Mouse (Mus musculus): ENCODE results near the gene Pik3cd. TPM values are rescaled to one million over a fixed set of nuclear protein-coding genes. Genes with fewer than 3 reads are reported as not detected.

The Pik3cd gene
- total and polyA plus RNA-seq, 3 experiments, result 57.0 to 95.0 (median 72.1) TPM

DNA sequence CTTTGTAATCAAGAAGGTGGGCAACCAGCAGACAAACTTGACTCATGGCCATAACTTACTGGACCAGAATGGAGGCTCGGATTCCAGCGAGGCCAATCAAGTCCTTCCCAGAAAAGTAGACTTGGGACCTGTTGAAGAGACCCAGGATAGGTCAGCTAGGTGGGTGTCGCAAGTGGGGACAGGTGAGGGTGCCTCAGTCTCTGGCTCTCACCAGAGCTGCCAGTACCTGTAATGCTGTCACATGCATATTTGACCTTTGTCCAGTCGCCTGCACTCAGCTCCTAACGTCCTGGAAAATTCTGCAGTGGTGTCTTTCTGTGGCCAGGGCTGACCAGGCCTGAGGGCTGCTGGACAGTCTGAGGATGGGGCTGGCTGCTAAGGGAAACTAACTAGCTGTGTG lies 9.1 kb upstream of the Pik3cd start:
- no peak overlapping the region for H3K9ac ChIP-seq (ENCODE audit: insufficient read depth, low read depth)
- dilution Hi-C loops (cut with MboI; ENCODE audit: extremely low pct_ligation_motif_present, extremely low pct_unique_long_range_greater_than_20kb, low sequenced_read_pairs), result no loop called here

DNA sequence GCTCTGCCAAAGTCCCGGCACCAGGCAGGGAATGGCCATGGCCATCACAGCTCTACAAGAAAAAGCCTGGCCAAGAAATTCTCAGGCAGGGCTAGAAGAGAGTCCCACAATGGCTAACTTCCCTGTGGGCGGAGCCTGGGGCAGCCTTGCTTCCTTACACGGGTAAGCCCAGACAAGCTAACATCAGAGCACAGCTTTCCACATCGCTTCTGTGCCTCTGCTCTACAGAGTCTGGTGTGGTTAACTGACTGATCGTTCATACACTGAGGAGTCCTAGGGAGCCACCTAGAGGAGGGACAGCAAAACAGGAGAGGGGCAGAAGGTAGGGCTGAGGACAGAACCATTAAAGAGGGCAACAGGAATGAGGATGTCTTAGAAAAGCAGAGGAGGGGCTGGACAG lies 8.1 kb upstream of the Pik3cd start:
- Histone ChIP-seq H3K4me1 (ENCODE audit: control insufficient read depth in 1 of 2, insufficient read depth in 2 of 2) (peaks cover 0 to 41% of the 10 kb centered on the region in 2 experiments; a peak in 3 of 4 replicates), H3K27ac (ENCODE audit: insufficient read depth, low read depth) (no peak overlapping the region; the same call in 1 of the 2 replicates), H3K9ac (ENCODE audit: insufficient read depth, low read depth) (no peak overlapping the region), H3K4me3 (replicated peaks in 1 of 3; ENCODE audit: low read depth in 2 of 3, low read length in 2 of 3, poor library complexity in 1 of 3) (no peak overlapping the region), H3K79me2 (replicated peaks; ENCODE audit: control insufficient read depth, extremely low read depth, insufficient read depth, poor library complexity, severe bottlenecking) (0 out of 2 replicates have a peak, but pooled peaks cover 2% of the 10 kb centered on the region), H3K4me2 (ENCODE audit: insufficient read depth, low read depth, poor library complexity, severe bottlenecking) (peak overlapping the region; percentile 25; the same call in 1 of the 2 replicates), H3K27me3 (replicated peaks) (no peaks in the 10 kb centered on the region), H3K9me3 (replicated peaks; ENCODE audit: low read length) (peaks cover 3% of the 10 kb centered on the region), H3K36me3 (replicated peaks in 1 of 2; ENCODE audit: control insufficient read depth in 1 of 2, insufficient read depth in 1 of 2, low read length in 1 of 2) (peaks cover 5 to 47% of the 10 kb centered on the region in 2 experiments)
- 0 out of 2 replicates have a peak, but pooled peaks have one; percentile 6 for TF ChIP-seq ETS1 (conservative IDR thresholded peaks at IDR 0.05; ENCODE audit: low read depth, low read length)
- TF ChIP-seq SMC3 (IDR thresholded peaks at IDR 0.05; ENCODE audit: low read depth, low read length), result peak; percentile 96
- TF ChIP-seq SIN3A (IDR thresholded peaks at IDR 0.05; ENCODE audit: low read length), result peak; percentile 54; the same call in 1 of the 2 replicates
- no peak for TF ChIP-seq POLR2AphosphoS2 (IDR thresholded peaks at IDR 0.05; ENCODE audit: low read depth, low read length)
- TF ChIP-seq CTCF (conservative IDR thresholded peaks at IDR 0.05 in 1 of 2, IDR thresholded peaks at IDR 0.05 in 1 of 2; ENCODE audit: low read depth in 2 of 2, low read length in 2 of 2), result peak in 1 of 2 experiments; percentile 96; a peak in 3 of 4 replicates
- peak; percentile 62; the same call in 1 of the 2 replicates for TF ChIP-seq IRF4 (IDR thresholded peaks at IDR 0.05; ENCODE audit: low read depth, low read length)
- TF ChIP-seq USF2 (conservative IDR thresholded peaks at IDR 0.05; ENCODE audit: low read depth, low read length), result no peak
- peak; percentile 17; the same call in 1 of the 2 replicates for TF ChIP-seq NRF1 (IDR thresholded peaks at IDR 0.05; ENCODE audit: low read depth, low read length)
- TF ChIP-seq PAX5 (IDR thresholded peaks at IDR 0.05; ENCODE audit: low read length), result no peak
- TF ChIP-seq MAZ (IDR thresholded peaks at IDR 0.05; ENCODE audit: low read depth, low read length), result 0 out of 2 replicates have a peak, but pooled peaks have one; percentile 48
- 0 out of 2 replicates have a peak, but pooled peaks have one; percentile 38 for TF ChIP-seq TCF12 (IDR thresholded peaks at IDR 0.05; ENCODE audit: low read depth, low read length)
- TF ChIP-seq ELF1 (IDR thresholded peaks at IDR 0.05; ENCODE audit: low read depth, low read length), result peak; percentile 79
- peak; percentile 40 for TF ChIP-seq POLR2A (IDR thresholded peaks at IDR 0.05; ENCODE audit: low read depth, low read length)
- 0 out of 2 replicates have a peak, but pooled peaks have one; percentile 15 for TF ChIP-seq TBP (conservative IDR thresholded peaks at IDR 0.05; ENCODE audit: low read depth, low read length)
- peak; percentile 48; the same call in 1 of the 2 replicates for TF ChIP-seq MXI1 (IDR thresholded peaks at IDR 0.05; ENCODE audit: low read depth, low read length)
- TF ChIP-seq JUND (conservative IDR thresholded peaks at IDR 0.05; ENCODE audit: low read depth, low read length), result no peak
- no peak for TF ChIP-seq JUN (IDR thresholded peaks at IDR 0.05; ENCODE audit: insufficient read depth, low read depth, low read length)
- peak; percentile 72 for TF ChIP-seq ZC3H11A (IDR thresholded peaks at IDR 0.05; ENCODE audit: low read depth, low read length)
- TF ChIP-seq RAD21 (IDR thresholded peaks at IDR 0.05; ENCODE audit: low read depth, low read length), result peak; percentile 97
- in situ Hi-C loops (cut with MboI; ENCODE audit: low pct_ligation_motif_present, low pct_unique_long_range_greater_than_20kb, low sequenced_read_pairs) (loop anchor here (5.0 to 25.0 kb wide), 2 partner anchors 163 to 548 kb away; partner anchors contain the start of gene Pgd), dilution Hi-C loops (cut with MboI; ENCODE audit: extremely low pct_ligation_motif_present, extremely low pct_unique_long_range_greater_than_20kb, low sequenced_read_pairs) (no loop called here)
- peak; percentile 95 for DNase-seq (ENCODE audit: extremely low read depth)

More for the DNA sequence above, 9.1 kb upstream of the Pik3cd start:
- no peak overlapping the region for H3K27ac ChIP-seq (ENCODE audit: insufficient read depth, low read depth)
- H3K27me3 ChIP-seq (replicated peaks), result no peaks in the 10 kb centered on the region
- TF ChIP-seq MAX (IDR thresholded peaks at IDR 0.05; ENCODE audit: low read length), result no peak
- TF ChIP-seq TBP (conservative IDR thresholded peaks at IDR 0.05; ENCODE audit: low read depth, low read length), result no peak
- no peak for TF ChIP-seq MXI1 (IDR thresholded peaks at IDR 0.05; ENCODE audit: low read depth, low read length)
- in situ Hi-C loops (cut with MboI; ENCODE audit: low pct_ligation_motif_present, low pct_unique_long_range_greater_than_20kb, low sequenced_read_pairs), result loop anchor here (5.0 to 25.0 kb wide), 2 partner anchors 164 to 549 kb away; partner anchors contain the start of gene Pgd
- DNase-seq (ENCODE audit: extremely low read depth), result no peak
- peaks cover 12 to 57% of the 10 kb centered on the region in 2 experiments for H3K36me3 ChIP-seq (replicated peaks in 1 of 2; ENCODE audit: control insufficient read depth in 1 of 2, insufficient read depth in 1 of 2, low read length in 1 of 2)
- H3K4me3 ChIP-seq (replicated peaks in 1 of 3; ENCODE audit: low read depth in 2 of 3, low read length in 2 of 3, poor library complexity in 1 of 3), result no peak overlapping the region
- peaks cover 3% of the 10 kb centered on the region for H3K9me3 ChIP-seq (replicated peaks; ENCODE audit: low read length)
- H3K79me2 ChIP-seq (replicated peaks; ENCODE audit: control insufficient read depth, extremely low read depth, insufficient read depth, poor library complexity, severe bottlenecking), result 0 out of 2 replicates have a peak, but pooled peaks cover 2% of the 10 kb centered on the region
- H3K4me1 ChIP-seq (ENCODE audit: control insufficient read depth in 1 of 2, insufficient read depth in 2 of 2), result peaks cover 0 to 32% of the 10 kb centered on the region in 2 experiments; a peak in 3 of 4 replicates
- H3K4me2 ChIP-seq (ENCODE audit: insufficient read depth, low read depth, poor library complexity, severe bottlenecking), result no peak overlapping the region
